Mouse (Mus musculus) hindbrain, embryonic 11.5 days (tissue): ENCODE results near the gene Onecut3. TPM values are rescaled to one million over a fixed set of nuclear protein-coding genes. Genes with fewer than 3 reads are reported as not detected.

Source experiments
- ATAC-seq: fragments of 200-750 bp; cut with Nextera tagmentation; 2 replicates; pipeline ENCODE4 v1.8.0; 2017; ENCODE audit warnings: mild to moderate bottlenecking, moderate TSS enrichment, moderate library complexity; ENCODE audit not compliant: low FRiP score
- DNase-seq: peaks from one replicate; pipeline ENCODE4 v3.0.0-alpha.2; 2015; ENCODE audit warnings: low spot score
- H3K27ac ChIP-seq: fragments of 300-500 bp; sonication (generic); 2 replicates; pipeline ENCODE4 v1.5.1; 2014; ENCODE audit warnings: mild to moderate bottlenecking, low read depth, low read length
- H3K27me3 ChIP-seq: fragments of 300-500 bp; sonication (generic); 2 replicates; pipeline ENCODE4 v1.6.1; 2014; ENCODE audit warnings: mild to moderate bottlenecking, low read length, moderate library complexity, mixed read lengths; ENCODE audit not compliant: control insufficient read depth, insufficient read depth
- H3K36me3 ChIP-seq: fragments of 300-500 bp; sonication (generic); 2 replicates; pipeline ENCODE4 v1.6.1; 2014; ENCODE audit warnings: mild to moderate bottlenecking, low read length, moderate library complexity, mixed read lengths; ENCODE audit not compliant: control insufficient read depth, insufficient read depth
- H3K4me1 ChIP-seq: fragments of 300-500 bp; sonication (generic); replicated peaks from 2 replicates; pipeline ENCODE4 v1.6.1; 2014; ENCODE audit warnings: low read length, mixed read lengths; ENCODE audit not compliant: control insufficient read depth, insufficient read depth
- H3K4me2 ChIP-seq: fragments of 300-500 bp; sonication (generic); replicated peaks from 2 replicates; pipeline ENCODE4 v1.6.1; 2014; ENCODE audit warnings: mild to moderate bottlenecking, low read depth, low read length
- H3K4me3 ChIP-seq: fragments of 300-500 bp; sonication (generic); 2 replicates; pipeline ENCODE4 v1.5.1; 2014; ENCODE audit warnings: low read depth, low read length
- H3K9ac ChIP-seq: fragments of 300-500 bp; sonication (generic); 2 replicates; pipeline ENCODE4 v1.6.1; 2014; ENCODE audit warnings: low read depth, low read length
- H3K9me3 ChIP-seq: fragments of 300-500 bp; sonication (generic); 2 replicates; pipeline ENCODE4 v1.6.1; 2016; ENCODE audit warnings: low read length; ENCODE audit not compliant: control insufficient read depth
- WGBS: fragments of 180-500 bp; shearing (Covaris S2); extraction: QIAGEN DNeasy Blood & Tissue Kit; methylation state at CpG from one replicate; pipeline ENCODE4 v1.1.7; 2014; 5-methylcytosine and 5-hydroxymethylcytosine counted together
- polyA plus RNA-seq: library from polyadenylated mRNA; unstranded; fragments of >200 nt; fragmentation: Nextera tagmentation; extraction: Ambion mirVana; gene quantifications from 2 replicates; pipeline ENCODE4 v1.2.1, GENCODE M21; 2014

Gene Onecut3
- polyA plus RNA-seq, 1 experiment from 2014 or later = 3.5 TPM

DNA sequence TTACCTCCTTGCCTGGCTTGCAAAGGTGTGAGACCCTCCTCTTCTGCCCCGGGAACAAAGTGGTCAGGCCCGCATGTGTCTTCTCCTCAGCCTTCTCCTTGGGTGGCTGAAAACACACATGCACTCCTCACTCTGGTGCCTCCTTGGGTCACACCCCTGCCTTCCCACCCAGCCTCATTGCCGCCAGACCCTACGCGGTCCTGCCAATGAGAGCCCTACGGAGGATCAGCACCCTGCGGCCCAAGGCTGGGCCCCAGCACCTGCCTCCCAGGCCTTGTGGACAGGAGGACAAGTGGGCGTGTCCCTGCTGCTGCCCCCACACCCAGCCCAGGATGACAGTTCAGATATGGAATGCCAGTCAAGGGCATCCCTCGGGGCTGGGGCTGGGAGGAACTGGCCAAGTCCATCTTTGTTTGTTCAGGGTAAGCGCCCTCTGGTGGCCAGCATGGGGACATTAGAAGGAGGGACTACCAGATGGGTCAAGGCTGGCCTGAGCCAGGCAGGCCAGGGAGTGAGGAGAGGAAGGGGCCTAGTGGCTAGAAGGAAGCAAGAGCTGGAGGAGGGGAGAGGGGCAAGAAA lies 53.9 kb downstream of the Onecut3 start:
- Histone ChIP-seq H3K4me2 (no peak overlapping the region), H3K4me3 (no peak overlapping the region), H3K4me1 (no peaks in the 10 kb centered on the region), H3K9me3 (no peaks in the 10 kb centered on the region), H3K27ac (no peak overlapping the region), H3K9ac (no peak overlapping the region), H3K36me3 (0 out of 2 replicates have a peak, but pooled peaks cover 9% of the 10 kb centered on the region), H3K27me3 (no peaks in the 10 kb centered on the region)
- whole genome bisulfite sequencing = 76% methylated on average over 10 of the region's 10 CpGs
- ATAC-seq (peak; percentile 73), DNase-seq (peak; percentile 82)

DNA sequence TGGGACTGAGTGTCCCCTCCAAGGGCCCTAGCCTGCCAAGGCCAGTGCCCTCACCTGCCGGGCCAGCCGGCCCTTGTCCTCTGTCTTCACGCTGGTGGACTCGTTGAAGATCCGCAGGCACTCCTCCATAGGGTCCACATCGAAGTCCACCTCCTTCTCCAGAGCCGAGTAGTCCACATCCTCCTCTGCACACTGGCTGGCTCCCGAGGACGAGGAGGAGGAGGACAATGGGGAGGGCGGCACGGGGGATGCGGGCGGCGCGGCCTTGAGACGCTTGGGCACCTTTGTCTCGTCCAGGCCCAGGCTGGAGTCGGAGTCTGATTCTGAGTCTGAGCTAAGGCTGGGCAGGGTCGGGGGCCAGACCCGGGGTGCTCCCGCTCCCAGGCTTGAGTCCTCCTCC lies 54.6 kb downstream of the Onecut3 start:
- H3K4me1 ChIP-seq = no peaks in the 10 kb centered on the region
- no peak overlapping the region for H3K4me2 ChIP-seq
- no peak overlapping the region; the same call in 1 of the 2 replicates for H3K27ac ChIP-seq
- H3K9ac ChIP-seq = no peak overlapping the region
- 0 out of 2 replicates have a peak, but pooled peaks cover 6% of the 10 kb centered on the region for H3K36me3 ChIP-seq
- no peaks in the 10 kb centered on the region for H3K9me3 ChIP-seq
- ATAC-seq (no peak), DNase-seq (no peak)
- WGBS = 90% methylated on average over 21 of the region's 21 CpGs
- no peak overlapping the region for H3K4me3 ChIP-seq
- H3K27me3 ChIP-seq = no peaks in the 10 kb centered on the region

DNA sequence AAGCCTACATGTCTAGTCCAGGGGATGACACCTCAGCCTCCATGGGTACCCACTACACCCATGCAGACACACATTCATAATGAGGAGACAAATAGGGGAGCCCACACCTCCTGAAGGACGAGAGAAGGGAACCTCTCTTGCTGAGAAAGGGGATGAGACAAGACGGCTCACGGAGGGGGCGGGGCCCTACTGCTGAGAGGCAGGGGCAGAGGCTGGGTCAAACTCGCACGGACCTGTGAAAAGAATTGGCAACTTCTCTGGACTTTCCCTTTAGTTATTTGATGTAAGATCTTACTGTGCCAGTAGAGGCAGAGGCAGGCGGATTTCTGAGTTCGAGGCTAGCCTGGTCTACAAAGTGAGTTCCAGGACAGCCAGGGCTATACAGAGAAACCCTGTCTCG lies 57.7 kb downstream of the Onecut3 start:
- H3K27ac ChIP-seq = no peak overlapping the region
- H3K27me3 ChIP-seq = no peaks in the 10 kb centered on the region
- DNase-seq (no peak), ATAC-seq (no peak)
- H3K4me3 ChIP-seq = no peak overlapping the region
- H3K36me3 ChIP-seq = no peaks in the 10 kb centered on the region
- WGBS = 70% methylated on average over 9 of the region's 9 CpGs
- no peaks in the 10 kb centered on the region for H3K4me1 ChIP-seq
- H3K4me2 ChIP-seq = no peak overlapping the region
- no peak overlapping the region for H3K9ac ChIP-seq
- H3K9me3 ChIP-seq = no peaks in the 10 kb centered on the region

DNA sequence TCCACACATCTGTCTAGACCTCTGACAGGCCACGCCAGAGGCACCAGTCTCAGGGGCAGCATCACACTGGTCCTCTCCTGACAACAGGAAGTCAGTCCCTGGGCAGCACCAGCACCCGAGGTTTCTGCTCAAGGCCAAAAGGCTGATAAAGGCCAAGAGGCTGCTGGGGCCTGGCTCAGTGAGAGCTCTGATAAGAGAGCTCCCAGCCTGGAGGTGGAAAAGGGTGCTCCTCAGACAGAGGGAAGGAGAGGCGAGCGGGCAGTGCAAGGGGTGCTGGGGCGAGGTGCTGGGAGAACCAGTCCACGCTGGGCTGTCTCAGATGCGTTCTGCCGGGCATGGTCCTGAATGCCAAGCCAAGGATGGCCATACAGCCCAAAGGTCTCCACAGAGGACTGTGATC lies 58.9 kb downstream of the Onecut3 start:
- no peaks in the 10 kb centered on the region for H3K9me3 ChIP-seq
- no peak for ATAC-seq
- no peak overlapping the region for H3K27ac ChIP-seq
- no peak overlapping the region for H3K9ac ChIP-seq
- H3K4me2 ChIP-seq = no peak overlapping the region
- no peak overlapping the region for H3K4me3 ChIP-seq
- no peaks in the 10 kb centered on the region for H3K27me3 ChIP-seq
- DNase-seq = no peak
- WGBS = 92% methylated on average over 8 of the region's 8 CpGs
- no peaks in the 10 kb centered on the region for H3K36me3 ChIP-seq
- H3K4me1 ChIP-seq = no peaks in the 10 kb centered on the region

DNA sequence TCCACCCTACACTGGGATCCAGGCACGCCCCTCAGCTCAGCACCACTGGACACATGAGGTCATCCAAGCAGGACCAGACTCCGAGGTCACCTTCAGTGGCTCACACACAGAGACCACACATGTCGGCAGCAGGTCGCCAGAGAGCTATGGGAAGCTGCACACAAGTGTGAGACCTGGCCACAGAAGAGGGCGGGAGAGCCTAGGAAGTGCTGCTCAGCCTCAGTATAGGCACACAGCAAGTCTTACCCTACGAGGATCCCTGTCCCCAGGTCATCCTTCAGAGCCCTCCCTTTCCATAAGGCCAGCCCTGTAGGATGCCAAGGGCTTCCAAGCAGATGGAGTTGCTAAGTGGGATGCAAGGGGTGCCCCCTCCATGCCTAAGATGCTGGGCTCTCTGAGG lies 59.4 kb downstream of the Onecut3 start:
- DNase-seq = no peak
- H3K9ac ChIP-seq = no peak overlapping the region
- no peak overlapping the region for H3K4me2 ChIP-seq
- no peak overlapping the region for H3K27ac ChIP-seq
- no peaks in the 10 kb centered on the region for H3K9me3 ChIP-seq
- ATAC-seq = no peak
- no peaks in the 10 kb centered on the region for H3K4me1 ChIP-seq
- H3K4me3 ChIP-seq = no peak overlapping the region
- WGBS = 90% methylated on average over 6 of the region's 6 CpGs
- no peaks in the 10 kb centered on the region for H3K36me3 ChIP-seq
- no peaks in the 10 kb centered on the region for H3K27me3 ChIP-seq

DNA sequence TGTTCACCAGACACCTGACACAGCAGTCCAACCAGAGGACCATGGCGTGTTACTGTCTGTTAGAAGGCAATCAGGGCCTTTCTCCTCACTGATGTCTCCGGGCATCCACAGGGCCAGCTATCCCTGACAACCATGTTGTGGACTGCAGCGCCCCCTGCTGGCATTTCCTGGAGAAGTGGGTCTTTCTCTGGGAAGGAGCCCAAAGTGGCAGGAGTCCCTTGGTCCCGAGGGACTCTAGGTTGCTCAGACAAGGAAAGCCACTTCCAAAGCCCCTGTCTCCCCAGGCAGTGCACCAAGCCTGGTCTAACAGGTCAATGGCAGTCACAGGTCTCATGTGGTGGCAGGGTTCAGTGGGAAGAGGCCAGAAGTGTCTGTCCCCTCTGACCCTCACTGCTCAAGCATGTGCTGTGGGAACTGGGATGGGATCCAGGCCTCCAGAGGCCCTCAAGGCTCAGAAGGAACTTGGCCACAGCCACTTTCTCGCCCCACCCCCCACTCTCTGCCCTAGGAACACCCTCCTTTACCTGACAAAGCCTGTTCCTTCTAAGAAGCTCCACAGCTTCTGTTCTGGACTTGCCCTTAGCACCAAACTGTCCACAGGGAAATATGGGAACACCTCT lies 62.8 kb downstream of the Onecut3 start:
- Histone ChIP-seq H3K4me3 (no peak overlapping the region), H3K27me3 (no peaks in the 10 kb centered on the region), H3K9ac (no peak overlapping the region), H3K9me3 (no peaks in the 10 kb centered on the region), H3K4me1 (peaks cover 6% of the 10 kb centered on the region), H3K27ac (no peak overlapping the region), H3K4me2 (no peak overlapping the region), H3K36me3 (no peaks in the 10 kb centered on the region)
- ATAC-seq = no peak
- DNase-seq = peak; percentile 87
- WGBS = 43% methylated on average over 5 of the region's 5 CpGs

DNA sequence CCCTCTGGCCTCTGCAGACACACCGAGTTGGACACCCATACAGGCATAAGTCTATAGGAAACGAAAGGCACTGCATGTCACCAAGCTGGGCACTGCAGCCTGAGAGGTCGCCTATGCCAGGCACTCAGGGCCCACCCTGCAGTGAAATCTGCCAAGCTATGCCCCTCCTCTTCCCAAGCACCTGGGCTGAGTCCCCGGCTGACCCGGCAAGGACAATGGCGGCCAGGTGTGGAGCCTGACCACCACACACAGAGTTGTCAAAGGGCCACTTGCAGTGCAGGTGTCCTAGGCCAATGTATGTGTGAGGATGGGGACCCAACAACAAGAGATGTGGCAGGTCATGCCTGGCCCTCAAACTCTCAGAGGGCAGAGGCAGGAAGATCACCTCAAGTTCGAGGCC lies 64.8 kb downstream of the Onecut3 start:
- H3K36me3 ChIP-seq = no peaks in the 10 kb centered on the region
- no peak overlapping the region for H3K9ac ChIP-seq
- H3K27me3 ChIP-seq = no peaks in the 10 kb centered on the region
- 91% methylated on average over 7 of the region's 7 CpGs for WGBS
- DNase-seq (no peak), ATAC-seq (no peak)
- H3K27ac ChIP-seq = no peak overlapping the region
- H3K4me1 ChIP-seq = peaks cover 6% of the 10 kb centered on the region
- no peak overlapping the region for H3K4me3 ChIP-seq
- no peaks in the 10 kb centered on the region for H3K9me3 ChIP-seq
- no peak overlapping the region for H3K4me2 ChIP-seq

DNA sequence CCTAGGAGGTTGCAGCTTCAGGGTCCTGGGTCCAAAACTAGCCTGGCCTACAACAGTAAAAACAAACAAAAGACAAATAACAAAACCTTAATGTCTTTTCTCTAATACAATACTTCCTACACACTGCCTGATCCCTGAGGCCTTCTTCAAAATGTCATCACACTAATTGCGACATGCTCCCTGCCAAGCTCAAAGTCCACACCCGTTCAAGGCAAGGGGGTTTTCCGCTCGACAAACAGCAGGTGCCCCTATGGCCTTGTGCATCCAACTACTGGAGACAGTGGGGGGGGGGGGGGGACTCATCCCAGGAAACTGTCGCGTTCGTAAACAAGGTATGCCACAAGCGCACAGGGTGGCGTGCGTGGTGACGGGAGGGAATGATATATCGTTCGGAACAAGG lies 66.0 kb downstream of the Onecut3 start:
- Histone ChIP-seq H3K27me3 (no peaks in the 10 kb centered on the region), H3K9me3 (no peaks in the 10 kb centered on the region), H3K27ac (no peak overlapping the region), H3K4me1 (peaks cover 6% of the 10 kb centered on the region), H3K9ac (peak overlapping the region; percentile 93), H3K4me2 (peak overlapping the region; percentile 93), H3K4me3 (peak overlapping the region; percentile 98), H3K36me3 (no peaks in the 10 kb centered on the region)
- 2% methylated on average over 13 of the region's 13 CpGs for WGBS
- no peak for DNase-seq
- no peak for ATAC-seq
